Mouse (Mus musculus) neural tube, embryonic 12.5 days (tissue): ENCODE measurements at regions not wholly inside any gene's neighbourhood (a gene's known extent, or its start where the extent isn't known, plus 50 kb on each side); places are given as distances from the start of the nearest gene placed in this dataset.

Experiments used
- ATAC-seq: fragments of 200-750 bp; cut with Nextera tagmentation; 2 replicates; pipeline ENCODE4 v1.8.0; 2017; ENCODE audit warnings: low read depth, mild to moderate bottlenecking, moderate TSS enrichment, moderate library complexity; ENCODE audit not compliant: low FRiP score
- H3K27ac ChIP-seq: fragments of 300-500 bp; sonication (generic); 2 replicates; pipeline ENCODE4 v1.5.1; 2016
- H3K27me3 ChIP-seq: fragments of 300-500 bp; sonication (generic); replicated peaks from 2 replicates; pipeline ENCODE4 v1.6.1; 2016; ENCODE audit warnings: mild to moderate bottlenecking
- H3K36me3 ChIP-seq: fragments of 300-500 bp; sonication (generic); 2 replicates; pipeline ENCODE4 v1.6.1; 2016; ENCODE audit warnings: mild to moderate bottlenecking
- H3K4me1 ChIP-seq: fragments of 300-500 bp; sonication (generic); 2 replicates; pipeline ENCODE4 v1.6.1; 2016
- H3K4me2 ChIP-seq: fragments of 300-500 bp; sonication (generic); replicated peaks from 2 replicates; pipeline ENCODE4 v1.6.1; 2016; ENCODE audit warnings: mild to moderate bottlenecking
- H3K4me3 ChIP-seq: fragments of 300-500 bp; sonication (generic); 2 replicates; pipeline ENCODE4 v1.5.1; 2016
- H3K9ac ChIP-seq: fragments of 300-500 bp; sonication (generic); 2 replicates; pipeline ENCODE4 v1.6.1; 2016; ENCODE audit warnings: mild to moderate bottlenecking
- H3K9me3 ChIP-seq: fragments of 300-500 bp; sonication (generic); 2 replicates; pipeline ENCODE4 v1.6.1; 2016; ENCODE audit warnings: mild to moderate bottlenecking
- WGBS: fragments of 180-500 bp; shearing (Covaris S2); methylation state at CpG from one replicate; pipeline ENCODE4 v1.1.7; 2016; 5-methylcytosine and 5-hydroxymethylcytosine counted together

- Histone ChIP-seq H3K36me3 (no peaks in the 10 kb centered on the region), H3K9ac (no peak overlapping the region), H3K4me2 (no peak overlapping the region), H3K4me3 (no peak overlapping the region), H3K27ac (no peak overlapping the region), H3K4me1 (peaks cover 14% of the 10 kb centered on the region), H3K9me3 (no peaks in the 10 kb centered on the region), H3K27me3 (peaks cover 11% of the 10 kb centered on the region; the same call in 1 of the 2 replicates)
- no peak for ATAC-seq
- 42% methylated on average over 4 of the region's 4 CpGs for WGBS
Observed at GRCm38 (mm10) chr16:30204144-30204543, 63.2 kb downstream of the Cpn2 start.

- Histone ChIP-seq H3K27ac (no peak overlapping the region), H3K4me2 (peak overlapping the region; percentile 49), H3K9ac (peak overlapping the region; percentile 18; the same call in 1 of the 2 replicates), H3K27me3 (peaks cover 11% of the 10 kb centered on the region; the same call in 1 of the 2 replicates), H3K36me3 (no peaks in the 10 kb centered on the region), H3K4me3 (no peak overlapping the region), H3K4me1 (peaks cover 14% of the 10 kb centered on the region), H3K9me3 (no peaks in the 10 kb centered on the region)
- ATAC-seq: no peak
- WGBS: 3% methylated on average over 8 of the region's 8 CpGs
Observed at GRCm38 (mm10) chr16:30205314-30205815, 61.9 kb downstream of the Cpn2 start.

- H3K4me2 ChIP-seq: peak overlapping the region; percentile 49
- 7% methylated on average over 15 of the region's 15 CpGs for WGBS
- H3K9ac ChIP-seq: peak overlapping the region; percentile 18; the same call in 1 of the 2 replicates
- H3K4me3 ChIP-seq: no peak overlapping the region
- no peak for ATAC-seq
- H3K4me1 ChIP-seq: peaks cover 14% of the 10 kb centered on the region
- peaks cover 11% of the 10 kb centered on the region; the same call in 1 of the 2 replicates for H3K27me3 ChIP-seq
- H3K36me3 ChIP-seq: no peaks in the 10 kb centered on the region
- no peaks in the 10 kb centered on the region for H3K9me3 ChIP-seq
- no peak overlapping the region for H3K27ac ChIP-seq
Observed at GRCm38 (mm10) chr16:30205816-30206356, 61.4 kb downstream of the Cpn2 start.
